Mouse (Mus musculus) neutrophil, adult 83 days (primary cell): Measurements from ENCODE around the gene Gm20917. TPM values are rescaled to one million over a fixed set of nuclear protein-coding genes. Genes with fewer than 3 reads are reported as not detected.

Source experiments
- total RNA-seq, 2 experiments: library from RNA; stranded (reverse); gene quantifications; one replicate each; pipeline ENCODE4 v1.2.4; 2023

Gm20917 gene
- not detected for total RNA-seq

GRCm38 (mm10) chrY:79151022-79151421 lies at the start of gene Gm20917:
Gene Gm20917 (minus strand): TSS chrY:79151122.

Other genes starting within 250 kb of the Gm20917 start
- gene Gm20916, start 168.4 kb upstream of the Gm20917 start, total RNA-seq = not detected